ENCODE assay signal across 16 mouse cellular contexts in the genomic region with DNA sequence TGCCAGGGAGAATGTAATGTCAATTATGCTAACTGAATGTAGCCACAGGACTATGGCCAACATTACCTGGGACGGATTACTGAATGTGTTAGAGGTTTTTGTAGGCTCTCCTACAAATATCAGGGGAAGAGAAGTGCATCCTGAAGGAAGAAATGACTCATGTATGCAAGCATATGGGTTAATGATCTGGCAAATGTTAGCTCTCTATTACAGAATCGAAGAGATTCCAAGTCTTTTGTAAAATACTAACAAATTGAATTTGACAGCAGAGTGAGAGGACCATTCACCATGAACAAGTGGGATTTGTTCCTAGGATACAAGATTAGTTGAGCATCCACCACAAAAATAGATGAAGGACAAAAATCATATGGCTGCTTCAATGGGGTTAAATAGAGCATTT.
"Had no signal": no experiment of that assay in that cellular context is flagged by ENCODE, and none has a peak within 500 bp of the region (broad histone marks: within the 10 kb centered on the region; RNA-seq: fewer than 3 reads in every experiment).

No protein-coding gene starts in this region.

- H3K9ac ChIP-seq: liver, embryonic 13.5 days had no signal

- H3K36me3 ChIP-seq: liver, embryonic 13.5 days had no signal

- H3K27ac ChIP-seq: left cerebral cortex, adult 2 months; liver, embryonic 13.5 days had no signal

- H3K4me2 ChIP-seq: liver, embryonic 13.5 days; midbrain, embryonic 11.5 days had no signal

- H3K4me1 ChIP-seq: liver, embryonic 13.5 days had no signal

- H3K9me3 ChIP-seq: liver, embryonic 13.5 days had no signal

- H3K27me3 ChIP-seq: liver, embryonic 13.5 days had no signal

- H3K4me3 ChIP-seq: left cerebral cortex, adult 2 months; liver, embryonic 13.5 days had no signal

- DNase-seq: kidney, adult 18-20 months; kidney, adult 9 months; kidney, postnatal 14 days; kidney, postnatal 4 days; layer of hippocampus, postnatal 36 days; liver, embryonic 13.5 days; lung, adult 2 months; lung, postnatal 14 days; lung, postnatal 4 days; midbrain, embryonic 14.5 days; right cerebral cortex, adult 18-20 months; right cerebral cortex, postnatal 25 days; thymus, adult 2 months; thymus, postnatal 14 days had no signal
